Mouse (Mus musculus) layer of hippocampus, postnatal 10 days (tissue): ENCODE measurements around the gene Aspdh. TPM values are rescaled to one million over a fixed set of nuclear protein-coding genes. Genes with fewer than 3 reads are reported as not detected.

ENCODE experiments used
- DNase-seq, 2 experiments: peaks; one replicate each; pipeline ENCODE4 v3.0.0; 2021; ENCODE audit warnings: low spot score in 2 of 2
- total RNA-seq, 2 experiments: library from RNA; stranded (reverse); gene quantifications; 2 replicates each; pipeline ENCODE4 v1.2.3; 2021

Aspdh gene
- total RNA-seq, 2 experiments from 2014 or later: 13.0 to 16.5 TPM

DNA sequence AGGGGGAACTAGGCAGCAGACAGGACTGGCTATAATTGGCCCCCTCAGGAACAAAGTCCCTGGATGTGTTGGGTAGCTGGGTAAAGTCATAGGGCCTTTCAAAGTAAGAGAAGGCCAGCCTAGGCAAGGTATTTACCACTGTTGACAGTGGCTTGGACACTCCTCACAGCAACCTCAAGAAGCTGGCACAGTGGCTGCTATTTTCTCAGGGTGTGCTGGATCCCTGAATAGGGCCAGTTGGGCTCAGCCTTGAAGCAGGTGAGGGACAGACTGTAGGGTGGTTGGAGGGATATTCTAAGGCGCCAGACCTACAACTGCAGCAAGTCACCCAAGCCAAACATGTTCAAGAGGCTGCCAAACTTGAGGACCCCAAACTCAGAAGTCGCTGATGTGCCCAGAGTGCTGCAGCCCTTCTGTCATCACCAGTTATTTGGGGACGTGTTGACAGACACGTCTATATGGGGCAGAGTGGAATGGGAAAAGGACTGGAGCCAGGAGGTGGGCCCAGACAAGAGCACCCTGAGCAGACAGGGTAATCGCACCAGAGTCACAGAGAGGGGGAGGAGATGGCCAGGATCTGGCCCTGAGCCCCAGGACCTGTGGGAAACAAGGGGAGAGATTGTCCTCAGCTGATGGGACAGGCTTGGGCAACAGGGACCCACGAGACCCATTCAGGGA is 6.8 kb downstream of the Aspdh start:
- DNase-seq: peak in 1 of 2 experiments; percentile 13

DNA sequence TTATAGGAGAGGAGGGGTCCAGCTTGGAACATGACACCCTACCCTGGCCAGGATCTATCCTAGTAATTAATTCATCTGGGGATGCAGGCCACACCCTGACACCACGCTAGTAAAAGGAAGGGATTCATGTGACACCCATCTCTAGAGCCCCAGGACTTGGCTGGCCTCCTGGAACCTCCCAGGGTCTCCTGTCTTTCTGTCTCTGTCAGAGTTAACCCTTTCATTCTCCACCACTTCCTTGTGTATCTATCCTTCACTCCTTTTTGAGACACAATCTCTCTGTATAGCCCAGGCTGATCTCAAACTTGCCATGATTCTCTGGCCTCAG is 7.3 kb downstream of the Aspdh start:
- DNase-seq: peak in 1 of 2 experiments; percentile 28

- DNase-seq: peak in 1 of 2 experiments; percentile 14
These were observed 7.9 kb downstream of the Aspdh start for GRCm38 (mm10) chr7:44472961-44473646.

- DNase-seq: peak; percentile 71 to 79
These were observed 9.2 kb downstream of the Aspdh start for GRCm38 (mm10) chr7:44474419-44474818.

GRCm38 (mm10) chr7:44475046-44475614 is 9.9 kb downstream of the Aspdh start:
- DNase-seq: peak in 1 of 2 experiments; percentile 20

- no peak for DNase-seq
These were observed 17.7 kb downstream of the Aspdh start for GRCm38 (mm10) chr7:44482836-44483435.

DNA sequence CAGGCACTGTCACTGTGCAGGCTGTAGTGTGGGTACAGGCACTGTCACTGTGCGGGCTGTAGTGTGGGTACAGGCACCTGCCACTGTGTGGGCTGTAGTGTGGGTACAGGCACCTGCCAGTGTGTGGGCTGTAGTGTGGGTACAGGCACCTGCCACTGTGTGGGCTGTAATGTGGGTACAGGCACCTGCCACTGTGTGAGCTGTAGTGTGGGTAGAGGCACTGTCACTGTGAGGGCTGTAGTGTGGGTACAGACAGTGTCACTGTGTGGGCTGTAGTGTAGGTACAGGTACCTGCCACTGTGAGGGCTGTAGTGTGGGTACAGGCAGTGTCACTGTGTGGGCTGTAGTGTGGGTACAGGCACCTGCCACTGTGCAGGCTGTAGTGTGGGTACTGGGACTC is 18.9 kb downstream of the Aspdh start:
- no peak for DNase-seq

- peak; percentile 89 to 90 for DNase-seq
These were observed 19.8 kb downstream of the Aspdh start for GRCm38 (mm10) chr7:44484841-44485571.

GRCm38 (mm10) chr7:44485572-44486195 is 20.5 kb downstream of the Aspdh start:
- peak in 1 of 2 experiments; percentile 7 for DNase-seq

DNA sequence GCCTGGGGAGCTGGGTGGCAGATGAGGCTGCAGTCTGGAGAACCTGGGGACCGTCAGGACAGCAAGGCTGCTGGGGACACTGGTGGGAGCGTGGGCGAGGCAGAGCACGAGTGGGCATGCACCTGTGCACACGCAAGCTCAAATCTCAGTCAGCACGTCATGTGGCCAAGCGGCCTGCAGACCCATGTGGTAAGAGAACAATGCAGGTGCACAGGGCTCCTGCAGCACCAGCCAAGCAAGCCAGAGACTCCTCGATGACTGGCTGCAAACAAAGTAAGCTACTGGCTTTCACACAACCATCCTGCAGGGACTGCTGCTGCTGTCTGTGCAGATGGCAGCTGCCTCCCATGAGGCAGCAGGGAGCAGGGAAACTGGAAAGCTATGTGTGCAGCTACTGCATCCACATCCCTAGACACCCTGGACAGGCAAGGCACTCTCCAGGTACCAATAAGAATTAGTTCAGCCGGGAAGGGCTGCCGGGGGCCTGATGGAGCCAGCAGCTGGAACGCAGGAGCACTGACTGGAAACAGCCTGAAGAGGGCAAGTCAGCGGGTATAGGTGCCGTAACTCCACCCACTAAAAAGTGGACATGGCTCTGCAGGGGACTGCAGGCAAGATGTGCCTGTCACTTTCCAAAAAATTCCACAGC is 21.9 kb downstream of the Aspdh start:
- DNase-seq: no peak

DNA sequence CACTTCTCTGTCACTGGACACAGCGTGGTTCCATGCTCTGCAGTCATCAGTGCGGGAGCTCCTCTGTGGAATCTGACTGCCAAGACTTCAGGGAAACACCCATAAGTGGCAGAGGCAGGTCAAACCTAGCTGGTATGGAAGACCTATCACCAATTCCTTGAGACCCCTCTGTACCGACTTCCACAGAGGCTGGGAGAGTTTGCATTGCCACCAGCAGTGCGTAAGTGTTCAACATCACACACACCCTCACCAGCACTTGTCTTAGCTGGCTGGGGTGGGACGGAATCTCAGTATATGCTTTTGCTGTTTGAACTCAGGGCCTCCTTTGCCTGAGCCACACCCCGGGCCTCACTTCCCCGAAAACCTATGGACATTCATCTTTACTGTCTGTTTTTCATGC is 22.7 kb downstream of the Aspdh start:
- no peak for DNase-seq

GRCm38 (mm10) chr7:44488545-44488944 is 23.4 kb downstream of the Aspdh start:
- DNase-seq: no peak

DNA sequence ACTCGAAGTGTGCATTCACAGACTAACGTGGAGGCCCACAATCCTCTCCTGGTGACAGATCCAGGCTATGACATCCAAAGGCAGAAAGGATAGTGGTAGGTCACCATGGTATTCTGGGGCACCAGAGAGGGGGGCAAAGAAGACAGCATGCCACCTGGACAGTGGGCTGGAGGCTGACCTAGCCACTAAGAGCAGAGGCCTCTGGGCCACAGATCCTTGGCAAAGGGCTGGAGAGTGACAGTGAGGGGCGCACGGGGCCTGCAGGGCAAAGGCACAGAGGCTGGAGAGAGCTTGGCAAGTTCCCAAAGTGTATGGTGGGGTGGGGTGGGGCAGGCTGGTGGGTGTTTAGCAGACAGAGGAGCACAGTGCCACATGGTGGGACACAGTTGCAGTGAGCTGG is 25.1 kb downstream of the Aspdh start:
- no peak for DNase-seq

- DNase-seq: no peak
These were observed 26.2 kb downstream of the Aspdh start for GRCm38 (mm10) chr7:44491391-44491790.

DNA sequence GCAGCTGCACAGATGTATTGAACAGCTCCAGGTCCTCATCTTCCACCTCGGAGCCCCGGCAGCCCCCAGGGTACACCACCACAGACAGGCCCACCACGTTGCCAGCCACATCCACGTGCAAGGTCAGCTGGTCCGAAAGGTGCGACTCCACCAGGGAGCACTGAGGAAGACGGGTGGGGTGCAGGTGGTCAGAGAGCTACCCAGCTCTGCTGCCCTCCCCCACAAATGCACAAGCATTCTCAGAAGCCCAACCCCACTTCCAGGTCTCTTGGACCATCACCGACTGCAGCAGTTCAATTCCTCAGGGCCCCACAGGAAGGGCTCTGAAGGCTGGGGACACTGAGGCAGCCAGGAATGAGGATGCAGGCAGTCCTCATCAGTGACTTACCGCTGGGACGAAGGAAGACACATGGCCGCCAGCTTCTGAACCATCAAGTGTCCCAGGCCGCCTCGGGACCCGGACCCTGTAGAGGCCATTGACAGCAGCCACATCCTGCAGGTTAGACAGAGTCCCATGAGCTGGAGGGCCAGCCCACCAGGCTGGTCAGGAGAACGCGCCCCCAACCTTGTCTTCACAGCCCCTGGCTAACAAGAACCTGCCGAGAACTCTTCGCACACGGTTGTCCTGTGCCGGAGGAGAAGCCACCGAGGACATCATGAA is 27.1 kb downstream of the Aspdh start:
- DNase-seq: no peak

GRCm38 (mm10) chr7:44494681-44495080 is 29.5 kb downstream of the Aspdh start:
- no peak for DNase-seq

GRCm38 (mm10) chr7:44495086-44495485 is 29.9 kb downstream of the Aspdh start:
- DNase-seq: no peak

- peak; percentile 97 to 98 for DNase-seq
These were observed 31.0 kb downstream of the Aspdh start, which contains the start of the genes Emc10 and Fam71e1 for GRCm38 (mm10) chr7:44495992-44496770. Gene Emc10, minus strand, starts transcription at chr7:44496529. Gene Fam71e1, plus strand, starts transcription at chr7:44496581.

GRCm38 (mm10) chr7:44496771-44497109 is 31.5 kb downstream of the Aspdh start:
- DNase-seq: no peak
